In the genomic region with DNA sequence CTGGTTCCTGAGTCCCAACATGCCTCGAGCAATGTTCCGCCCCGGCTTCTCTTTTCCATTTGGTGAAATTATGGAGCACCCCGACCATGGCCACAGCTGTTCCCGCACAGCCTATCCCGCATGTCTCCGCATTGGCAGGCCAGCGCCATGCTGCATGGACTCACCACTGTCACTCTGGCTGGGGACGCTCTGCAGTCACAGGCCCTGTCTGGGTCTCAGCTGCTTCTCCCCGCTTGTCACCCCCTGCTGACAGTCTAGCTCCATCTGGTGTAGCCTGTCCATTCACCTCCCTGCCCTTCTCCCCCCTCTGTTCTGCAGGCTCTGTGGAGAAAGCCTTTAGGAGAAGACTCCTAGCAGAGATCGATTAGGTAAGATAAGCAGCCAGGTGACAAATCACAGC, we compare ENCODE assay signal across 28 mouse cellular contexts. TPM values are rescaled to one million over a fixed set of nuclear protein-coding genes. Genes with fewer than 3 reads are reported as not detected.
DNase-seq lines count a peak whose midpoint lies in the region; ATAC-seq and TF ChIP-seq lines count a peak whose summit lies in the region.
"Had no signal": no experiment of that assay in that cellular context is flagged by ENCODE, and none has a peak within 500 bp of the region (broad histone marks: within the 10 kb centered on the region; RNA-seq: fewer than 3 reads in every experiment).

No protein-coding gene starts in this region.

- TF ChIP-seq POLR2A in brain, embryonic 14.5 days (IDR thresholded peaks at IDR 0.05; ENCODE audit: borderline replicate concordance, extremely low read depth, insufficient read depth, insufficient read length, poor library complexity, severe bottlenecking), result no peak

- peak overlapping the region; percentile 25; the same call in 1 of the 2 replicates for H3K27ac ChIP-seq in midbrain, embryonic 13.5 days
- no peak overlapping the region for H3K27ac ChIP-seq in midbrain, embryonic 11.5 days (ENCODE audit: low read depth, low read length)
- H3K27ac ChIP-seq in hindbrain, embryonic 11.5 days (ENCODE audit: low read depth, low read length), result no peak overlapping the region
- H3K27ac ChIP-seq: embryonic facial prominence, embryonic 10.5 days; embryonic facial prominence, embryonic 15.5 days; forebrain, embryonic 13.5 days; liver, embryonic 14.5 days had no signal

- DNase-seq in midbrain, embryonic 11.5 days (ENCODE audit: low spot score, missing footprints), result no peak
- DNase-seq in brain, embryonic 14.5 days (ENCODE audit: low read depth), result peak; percentile 35
- DNase-seq in hindbrain, embryonic 11.5 days (ENCODE audit: low spot score), result peak; percentile 32
- peak; percentile 49 for DNase-seq in retina, embryonic 14.5 days (ENCODE audit: low spot score)
- no peak for DNase-seq in thymus, postnatal 36 days
- DNase-seq: adrenal gland, postnatal 25 days; B cell, adult 2 months; cerebellum, adult 18-20 months; cerebellum, postnatal 25 days; gastrocnemius, postnatal 25 days; heart, adult 18-20 months; heart, postnatal 36 days; kidney, adult 9 months; kidney, postnatal 10 days; layer of hippocampus, postnatal 36 days; liver; lung, embryonic 14.5 days; lung, postnatal 14 days had no signal

- no peak for ATAC-seq in midbrain, embryonic 13.5 days
- no peak for ATAC-seq in midbrain, embryonic 11.5 days (ENCODE audit: low FRiP score)
- ATAC-seq in hindbrain, embryonic 11.5 days (ENCODE audit: low FRiP score), result peak; percentile 44; the same call in 1 of the 2 replicates
- ATAC-seq: forebrain, embryonic 13.5 days; intestine, postnatal 0 days; midbrain, embryonic 16.5 days had no signal

- H3K4me1 ChIP-seq in midbrain, embryonic 13.5 days (replicated peaks), result peaks cover 41% of the 10 kb centered on the region
- H3K4me1 ChIP-seq in midbrain, embryonic 11.5 days (ENCODE audit: control insufficient read depth, insufficient read depth, low read length), result peaks cover 12% of the 10 kb centered on the region
- H3K4me1 ChIP-seq in hindbrain, embryonic 11.5 days (replicated peaks; ENCODE audit: control insufficient read depth, insufficient read depth, low read length), result peaks cover 5% of the 10 kb centered on the region; the same call in 1 of the 2 replicates

- H3K4me3 ChIP-seq in midbrain, embryonic 13.5 days (replicated peaks), result no peak overlapping the region
- no peak overlapping the region for H3K4me3 ChIP-seq in midbrain, embryonic 11.5 days (ENCODE audit: low read depth, low read length)
- H3K4me3 ChIP-seq in hindbrain, embryonic 11.5 days (ENCODE audit: low read depth, low read length), result no peak overlapping the region
- H3K4me3 ChIP-seq: embryonic facial prominence, embryonic 10.5 days; embryonic facial prominence, embryonic 15.5 days; forebrain, embryonic 13.5 days; myocyte had no signal

- no peaks in the 10 kb centered on the region for H3K27me3 ChIP-seq in midbrain, embryonic 13.5 days
- no peaks in the 10 kb centered on the region for H3K27me3 ChIP-seq in midbrain, embryonic 11.5 days (ENCODE audit: control insufficient read depth, insufficient read depth, low read length)
- H3K27me3 ChIP-seq in hindbrain, embryonic 11.5 days (ENCODE audit: control insufficient read depth, insufficient read depth, low read length), result no peaks in the 10 kb centered on the region
- H3K27me3 ChIP-seq: embryonic facial prominence, embryonic 15.5 days; forebrain, embryonic 13.5 days had no signal

- WGBS in midbrain, embryonic 13.5 days, result 62% methylated on average over 11 of the region's 11 CpGs
- WGBS in midbrain, embryonic 11.5 days, result 82% methylated on average over 11 of the region's 11 CpGs
- 63% methylated on average over 11 of the region's 11 CpGs for WGBS in hindbrain, embryonic 11.5 days

- peaks cover 59% of the 10 kb centered on the region for H3K36me3 ChIP-seq in midbrain, embryonic 13.5 days
- H3K36me3 ChIP-seq in midbrain, embryonic 11.5 days (ENCODE audit: control insufficient read depth, insufficient read depth, low read length), result peaks cover 2% of the 10 kb centered on the region; the same call in 1 of the 2 replicates
- H3K36me3 ChIP-seq in hindbrain, embryonic 11.5 days (ENCODE audit: control insufficient read depth, insufficient read depth, low read length), result no peaks in the 10 kb centered on the region
- H3K36me3 ChIP-seq: embryonic facial prominence, embryonic 10.5 days; embryonic facial prominence, embryonic 15.5 days had no signal

- TF ChIP-seq CTCF in brain, embryonic 14.5 days (IDR thresholded peaks at IDR 0.05; ENCODE audit: borderline replicate concordance, extremely low read depth, insufficient read depth, insufficient read length), result no peak

- H3K9ac ChIP-seq in midbrain, embryonic 13.5 days (replicated peaks), result no peak overlapping the region
- no peak overlapping the region for H3K9ac ChIP-seq in midbrain, embryonic 11.5 days (ENCODE audit: low read length)
- no peak overlapping the region for H3K9ac ChIP-seq in hindbrain, embryonic 11.5 days (ENCODE audit: low read depth, low read length)
- H3K9ac ChIP-seq: embryonic facial prominence, embryonic 15.5 days; forebrain, embryonic 13.5 days; liver, embryonic 14.5 days; lung, embryonic 14.5 days had no signal

- no peak overlapping the region for H3K4me2 ChIP-seq in midbrain, embryonic 13.5 days (replicated peaks)
- H3K4me2 ChIP-seq in midbrain, embryonic 11.5 days, result no peak overlapping the region
- H3K4me2 ChIP-seq in hindbrain, embryonic 11.5 days (replicated peaks; ENCODE audit: low read depth, low read length), result no peak overlapping the region
- H3K4me2 ChIP-seq: embryonic facial prominence, embryonic 15.5 days; forebrain, embryonic 13.5 days; heart, embryonic 11.5 days; lung, embryonic 14.5 days had no signal

- H3K9me3 ChIP-seq in midbrain, embryonic 13.5 days, result no peaks in the 10 kb centered on the region
- H3K9me3 ChIP-seq in midbrain, embryonic 11.5 days (ENCODE audit: control insufficient read depth, low read length), result no peaks in the 10 kb centered on the region
- no peaks in the 10 kb centered on the region for H3K9me3 ChIP-seq in hindbrain, embryonic 11.5 days (ENCODE audit: control insufficient read depth, low read length)
- H3K9me3 ChIP-seq: embryonic facial prominence, embryonic 10.5 days; embryonic facial prominence, embryonic 15.5 days; forebrain, embryonic 13.5 days had no signal

RNA-seq across cellular contexts. Expression of a gene that starts 18.3 kb away (rescaled TPM):
- 85.6 and 88.9 TPM in 2 replicates for polyA plus RNA-seq in midbrain, embryonic 13.5 days (2015; fragmentation: Nextera tagmentation; extraction: Ambion mirVana)
- polyA plus RNA-seq in midbrain, embryonic 11.5 days (2014; fragmentation: Nextera tagmentation; extraction: Ambion mirVana), result 13.3 and 16.5 TPM in 2 replicates
- polyA plus RNA-seq in brain, embryonic 14.5 days (2012; rRNA removed), result 210 and 269 TPM in 2 replicates
- 17.3 and 23.1 TPM in 2 replicates for polyA plus RNA-seq in hindbrain, embryonic 11.5 days (2014; fragmentation: Nextera tagmentation; extraction: Ambion mirVana)
- polyA plus RNA-seq: intestine, postnatal 0 days; lung, embryonic 14.5 days; myocyte; stomach, embryonic 14.5 days had no signal

Comparison
In these comparisons a context has a peak if more than half of its experiments do, and no peak if none do; other contexts are left out.
1. DNase-seq: peak in brain, embryonic 14.5 days (single experiment), hindbrain, embryonic 11.5 days (single experiment) and retina, embryonic 14.5 days (single experiment); none in midbrain, embryonic 11.5 days (single experiment) and thymus, postnatal 36 days (0 of 2).